In genomic region chr6:117207289-117207688, GRCm38 (mm10) we compare ENCODE assay signal across 17 mouse cellular contexts. TPM values are rescaled to one million over a fixed set of nuclear protein-coding genes. Genes with fewer than 3 reads are reported as not detected.
DNase-seq lines count a peak whose midpoint lies in the region; ATAC-seq and TF ChIP-seq lines count a peak whose summit lies in the region.
"Had no signal": no experiment of that assay in that cellular context is flagged by ENCODE, and none has a peak within 500 bp of the region (broad histone marks: within the 10 kb centered on the region; RNA-seq: fewer than 3 reads in every experiment).

No protein-coding gene starts in this region.

- no peaks in the 10 kb centered on the region for H3K27me3 ChIP-seq in Patski
- H3K27me3 ChIP-seq: CH12.LX; forebrain, embryonic 15.5 days; hindbrain, embryonic 13.5 days had no signal

- ATAC-seq in Patski: peak; percentile 84
- ATAC-seq: forebrain, embryonic 15.5 days; hindbrain, postnatal 0 days had no signal

- DNase-seq in adrenal gland, adult 8-10 months: peak; percentile 29
- no peak for DNase-seq in adrenal gland, postnatal 14 days
- peak; percentile 9 for DNase-seq in kidney, adult 11 months
- no peak for DNase-seq in kidney, postnatal 10 days
- peak; percentile 91 for DNase-seq in 3T3-L1 (ENCODE audit: low read depth, low spot score)
- DNase-seq in Patski (ENCODE audit: low read depth, low spot score): peak; percentile 61
- no peak for DNase-seq in ovary, adult 18-20 months (ENCODE audit: low spot score)
- no peak for DNase-seq in layer of hippocampus, postnatal 14 days (ENCODE audit: low spot score in 2 of 2)
- DNase-seq: cerebellum, adult 2 months; cerebellum, postnatal 10 days; gastrocnemius, postnatal 14 days; heart, postnatal 10 days had no signal

- in situ Hi-C loops in Patski (cut with MboI; ENCODE audit: low pct_unique_long_range_greater_than_20kb): no loop called here

- POLR2A ChIA-PET in Patski (lab: Charles Lee): no interaction called here

- TF ChIP-seq CTCF in Patski (IDR thresholded peaks at IDR 0.05): no peak

- CTCF ChIA-PET in Patski (lab: Charles Lee): interaction anchor here (0.6 to 1.3 kb wide), 3 partner anchors 25 to 414 kb away, joined by 3 read pairs; no protein-coding TSS in a partner anchor

RNA-seq across cellular contexts. Expression of gene Cxcl12, which starts 39.0 kb away (rescaled TPM):
- total RNA-seq in adrenal gland, adult 8-10 months (2022): 10 to 100 TPM; 37.4 to 94.2 (median 64.5) TPM
- 97.5 and 98.9 TPM in 2 replicates for total RNA-seq in adrenal gland, postnatal 14 days (2021)
- polyA plus RNA-seq in Patski (2021): 8.7 TPM
- total RNA-seq in layer of hippocampus, postnatal 14 days (2021): 10 to 100 TPM; 41.7 to 45.2 TPM
- total RNA-seq: CH12.LX; granulocyte monocyte progenitor cell, adult 5-6 weeks had no signal

Comparison
In these comparisons a context has a peak if more than half of its experiments do, and no peak if none do; other contexts are left out.
1. DNase-seq: peak in adrenal gland, adult 8-10 months (single experiment), kidney, adult 11 months (single experiment), 3T3-L1 (single experiment) and Patski (single experiment); none in adrenal gland, postnatal 14 days (single experiment), kidney, postnatal 10 days (single experiment), ovary, adult 18-20 months (single experiment) and layer of hippocampus, postnatal 14 days (0 of 2).